ENCODE assay signal across 8 mouse cellular contexts in genomic region chr7:29318115-29318911, GRCm38 (mm10). TPM values are rescaled to one million over a fixed set of nuclear protein-coding genes. Genes with fewer than 3 reads are reported as not detected.
DNase-seq lines count a peak whose midpoint lies in the region; ATAC-seq lines count a peak whose summit lies in the region.

No protein-coding gene starts in this region.

- peaks cover 18% of the 10 kb centered on the region for H3K36me3 ChIP-seq in erythroblast, embryonic 14.5 days (ENCODE audit: control insufficient read depth)
- peaks cover 16% of the 10 kb centered on the region; the same call in 1 of the 2 replicates for H3K36me3 ChIP-seq in limb, embryonic 12.5 days
- H3K36me3 ChIP-seq in midbrain, embryonic 14.5 days (ENCODE audit: control insufficient read depth, insufficient read depth, low read length): peaks cover 30% of the 10 kb centered on the region

- ATAC-seq in erythroblast, adult 5-6 weeks (replicated peaks; ENCODE audit: low FRiP score, poor library complexity, severe bottlenecking): no peak
- ATAC-seq in limb, embryonic 12.5 days (ENCODE audit: insufficient number of reproducible peaks, insufficient read depth, low FRiP score, low TSS enrichment, low read depth): 0 out of 2 replicates have a peak, but pooled peaks have one; percentile 0
- no peak for ATAC-seq in midbrain, embryonic 14.5 days (ENCODE audit: low FRiP score, low TSS enrichment)

- H3K27me3 ChIP-seq in erythroblast, embryonic 14.5 days (ENCODE audit: control insufficient read depth): no peaks in the 10 kb centered on the region; the same call in 1 of the 2 replicates
- no peaks in the 10 kb centered on the region for H3K27me3 ChIP-seq in limb, embryonic 12.5 days
- H3K27me3 ChIP-seq in midbrain, embryonic 14.5 days (ENCODE audit: control insufficient read depth, insufficient read depth, low read length): no peaks in the 10 kb centered on the region

- H3K9ac ChIP-seq in limb, embryonic 12.5 days (replicated peaks): peak overlapping the region; percentile 13; the same call in 1 of the 2 replicates
- H3K9ac ChIP-seq in midbrain, embryonic 14.5 days (replicated peaks; ENCODE audit: low read length): peak overlapping the region; percentile 38

- H3K4me3 ChIP-seq in erythroblast, embryonic 14.5 days (replicated peaks): peak overlapping the region; percentile 36
- H3K4me3 ChIP-seq in limb, embryonic 12.5 days (replicated peaks): peak overlapping the region; percentile 30
- no peak overlapping the region for H3K4me3 ChIP-seq in midbrain, embryonic 14.5 days (replicated peaks; ENCODE audit: low read depth, low read length)

- peak overlapping the region; percentile 97 for H3K27ac ChIP-seq in limb, embryonic 12.5 days
- peak overlapping the region; percentile 98 for H3K27ac ChIP-seq in midbrain, embryonic 14.5 days (replicated peaks; ENCODE audit: low read depth, low read length)

- 3% methylated on average over 18 of the region's 18 CpGs for WGBS in limb, embryonic 12.5 days
- WGBS in midbrain, embryonic 14.5 days: 1% methylated on average over 18 of the region's 18 CpGs

- H3K4me2 ChIP-seq in limb, embryonic 12.5 days: peak overlapping the region; percentile 58
- H3K4me2 ChIP-seq in midbrain, embryonic 14.5 days (ENCODE audit: low read length): peak overlapping the region; percentile 52

- peak; percentile 18 for DNase-seq in NIH3T3 (ENCODE audit: low read depth)
- peak; percentile 20 to 46 for DNase-seq in gastrocnemius, adult 8-10 months (ENCODE audit: low spot score in 2 of 2)
- peak; percentile 74 for DNase-seq in midbrain, embryonic 14.5 days
- peak; percentile 81 for DNase-seq in testis, postnatal 14 days (ENCODE audit: low spot score)
- DNase-seq in c-Kit-positive CD71-positive TER-119-positive erythroid progenitor cells, embryonic 14.5 days (ENCODE audit: low spot score): no peak

- no peaks in the 10 kb centered on the region for H3K9me3 ChIP-seq in erythroblast, embryonic 14.5 days (ENCODE audit: control insufficient read depth, low read length)
- H3K9me3 ChIP-seq in limb, embryonic 12.5 days: no peaks in the 10 kb centered on the region
- no peaks in the 10 kb centered on the region for H3K9me3 ChIP-seq in midbrain, embryonic 14.5 days (ENCODE audit: control insufficient read depth, low read length)

- H3K4me1 ChIP-seq in erythroblast, embryonic 14.5 days (ENCODE audit: control insufficient read depth): peaks cover 46% of the 10 kb centered on the region
- peaks cover 86% of the 10 kb centered on the region for H3K4me1 ChIP-seq in limb, embryonic 12.5 days (replicated peaks)
- peaks cover 79% of the 10 kb centered on the region for H3K4me1 ChIP-seq in midbrain, embryonic 14.5 days (ENCODE audit: control insufficient read depth, insufficient read depth, low read length)

RNA-seq across cellular contexts. Expression of gene Dpf1, which starts 14.6 kb away (rescaled TPM):
- 0.06 and 0.13 TPM in 2 replicates for polyA plus RNA-seq in erythroblast, embryonic 14.5 days (2012)
- total RNA-seq in erythroblast, adult 5-6 weeks (2015; ENCODE audit: low replicate concordance): not detected in 2 replicates
- not detected in 2 replicates for total RNA-seq in erythroblast, adult 5-6 weeks (2017; ENCODE audit: low replicate concordance)
- 1 to 10 TPM in 3 of 4 experiments, under 1 TPM in 1; 0.92 to 4.5 (median 2.0) TPM for total RNA-seq in gastrocnemius, adult 8-10 months (2022)
- polyA plus RNA-seq in limb, embryonic 12.5 days (2016; fragmentation: Nextera tagmentation; extraction: Ambion mirVana): 22.4 and 23.7 TPM in 2 replicates
- 203 and 214 TPM in 2 replicates for polyA plus RNA-seq in midbrain, embryonic 14.5 days (2014; fragmentation: Nextera tagmentation; extraction: Ambion mirVana)

RNA-seq across cellular contexts. Expression of gene Ppp1r14a, which starts 29.2 kb away (rescaled TPM):
- polyA plus RNA-seq in erythroblast, embryonic 14.5 days (2012): 0.07 TPM in 1 of 2 replicates, not detected in the other
- total RNA-seq in erythroblast, adult 5-6 weeks (2015; ENCODE audit: low replicate concordance): not detected in 2 replicates
- total RNA-seq in erythroblast, adult 5-6 weeks (2017; ENCODE audit: low replicate concordance): not detected in 2 replicates
- 1 to 10 TPM; 2.7 to 3.4 (median 3.0) TPM for total RNA-seq in gastrocnemius, adult 8-10 months (2022)
- polyA plus RNA-seq in limb, embryonic 12.5 days (2016; fragmentation: Nextera tagmentation; extraction: Ambion mirVana): 7.6 and 8.0 TPM in 2 replicates
- polyA plus RNA-seq in midbrain, embryonic 14.5 days (2014; fragmentation: Nextera tagmentation; extraction: Ambion mirVana): 0.94 and 3.9 TPM in 2 replicates

RNA-seq across cellular contexts. Expression of gene Spint2, which starts 36.6 kb away (rescaled TPM):
- polyA plus RNA-seq in erythroblast, embryonic 14.5 days (2012): 0.50 and 0.57 TPM in 2 replicates
- total RNA-seq in erythroblast, adult 5-6 weeks (2015; ENCODE audit: low replicate concordance): 15.5 and 18.8 TPM in 2 replicates
- 6.8 and 7.6 TPM in 2 replicates for total RNA-seq in erythroblast, adult 5-6 weeks (2017; ENCODE audit: low replicate concordance)
- total RNA-seq in gastrocnemius, adult 8-10 months (2022): 10 to 100 TPM; 11.2 to 15.9 (median 12.5) TPM
- 106 and 107 TPM in 2 replicates for polyA plus RNA-seq in limb, embryonic 12.5 days (2016; fragmentation: Nextera tagmentation; extraction: Ambion mirVana)
- polyA plus RNA-seq in midbrain, embryonic 14.5 days (2014; fragmentation: Nextera tagmentation; extraction: Ambion mirVana): 52.3 and 66.3 TPM in 2 replicates

Comparison
In these comparisons a context has a peak if more than half of its experiments do, and no peak if none do; other contexts are left out.
1. RNA of gene Dpf1, which starts 14.6 kb away (polyA plus RNA-seq): 203 to 214 TPM in midbrain, embryonic 14.5 days and 22.4 to 23.7 TPM in limb, embryonic 12.5 days; 0.06 to 0.13 TPM in erythroblast, embryonic 14.5 days; every median in the first group is over 10 times any median in the second.
2. RNA of gene Spint2, which starts 36.6 kb away (polyA plus RNA-seq): 106 to 107 TPM in limb, embryonic 12.5 days and 52.3 to 66.3 TPM in midbrain, embryonic 14.5 days; 0.50 to 0.57 TPM in erythroblast, embryonic 14.5 days; every median in the first group is over 10 times any median in the second.